Mouse (Mus musculus) lung, postnatal 25 days (tissue): Measurements from ENCODE around the gene Gata2.
"Not testable (repeated sequence)": the region's sequence is repeated elsewhere in the genome, so short reads cannot be mapped to it uniquely, and the experiment has no call there.

Experiments
- DNase-seq: peaks from one replicate; pipeline ENCODE4 v3.0.0; 2022; ENCODE audit warnings: low spot score

The Gata2 gene

GRCm38 (mm10) chr6:88193433-88194052 is at the start of gene Gata2:
Gata2 (plus strand) TSS chr6:88193891.
- DNase-seq: no peak

- DNase-seq: no peak
These were observed 47.9 kb upstream of the Gata2 start for GRCm38 (mm10) chr6:88145793-88146192.

- peak; percentile 65 for DNase-seq
These were observed 47.1 kb upstream of the Gata2 start for GRCm38 (mm10) chr6:88146576-88146975.

- DNase-seq: peak; percentile 90
These were observed 46.2 kb upstream of the Gata2 start for GRCm38 (mm10) chr6:88147411-88148003.

- no peak for DNase-seq
These were observed 42.4 kb upstream of the Gata2 start for GRCm38 (mm10) chr6:88151335-88151734.

GRCm38 (mm10) chr6:88152127-88152705 is 41.5 kb upstream of the Gata2 start:
- DNase-seq: peak; percentile 79

GRCm38 (mm10) chr6:88152979-88153378 is 40.7 kb upstream of the Gata2 start:
- peak; percentile 23 for DNase-seq

GRCm38 (mm10) chr6:88155614-88156013 is 38.1 kb upstream of the Gata2 start:
- not testable (repeated sequence) for DNase-seq

- DNase-seq: no peak
These were observed 34.9 kb upstream of the Gata2 start for GRCm38 (mm10) chr6:88158790-88159189.

GRCm38 (mm10) chr6:88166054-88166453 is 27.6 kb upstream of the Gata2 start:
- no peak for DNase-seq

GRCm38 (mm10) chr6:88174191-88174590 is 19.5 kb upstream of the Gata2 start:
- no peak for DNase-seq

- DNase-seq: no peak
These were observed 19.0 kb upstream of the Gata2 start for GRCm38 (mm10) chr6:88174676-88175075.

GRCm38 (mm10) chr6:88184671-88185070 is 9.0 kb upstream of the Gata2 start:
- DNase-seq: no peak

GRCm38 (mm10) chr6:88188148-88188547 is 5.5 kb upstream of the Gata2 start:
- DNase-seq: no peak

- DNase-seq: peak; percentile 75
These were observed 4.2 kb upstream of the Gata2 start for GRCm38 (mm10) chr6:88189312-88190042.

GRCm38 (mm10) chr6:88190043-88190309 is 3.7 kb upstream of the Gata2 start:
- no peak for DNase-seq

GRCm38 (mm10) chr6:88190310-88191023 is 3.2 kb upstream of the Gata2 start:
- DNase-seq: peak; percentile 56

GRCm38 (mm10) chr6:88191024-88191365 is 2.7 kb upstream of the Gata2 start:
- DNase-seq: no peak

- no peak for DNase-seq
These were observed 2.1 kb upstream of the Gata2 start for GRCm38 (mm10) chr6:88191411-88192070.

GRCm38 (mm10) chr6:88192756-88193155 is 935 bp upstream of the Gata2 start:
- DNase-seq: no peak

- no peak for DNase-seq
These were observed 624 bp downstream of the Gata2 start for GRCm38 (mm10) chr6:88194053-88194977.
